Mouse (Mus musculus) cerebellum, adult 2 months (tissue): ENCODE data around the gene Ccpg1.

Experiments used
- CTCF ChIP-seq: fragments of 200-500 bp; IDR thresholded peaks from 2 replicates; pipeline ENCODE4 v1.5.1; 2011; ENCODE audit warnings: low read depth, mild to moderate bottlenecking, control low read depth, low read length, moderate library complexity, borderline replicate concordance; ENCODE audit not compliant: insufficient read depth
- POLR2A ChIP-seq: fragments of 200-500 bp; IDR thresholded peaks from 2 replicates; pipeline ENCODE4 v1.6.1; 2011; ENCODE audit warnings: low read length, control low read depth, borderline replicate concordance; ENCODE audit not compliant: insufficient read depth

DNA sequence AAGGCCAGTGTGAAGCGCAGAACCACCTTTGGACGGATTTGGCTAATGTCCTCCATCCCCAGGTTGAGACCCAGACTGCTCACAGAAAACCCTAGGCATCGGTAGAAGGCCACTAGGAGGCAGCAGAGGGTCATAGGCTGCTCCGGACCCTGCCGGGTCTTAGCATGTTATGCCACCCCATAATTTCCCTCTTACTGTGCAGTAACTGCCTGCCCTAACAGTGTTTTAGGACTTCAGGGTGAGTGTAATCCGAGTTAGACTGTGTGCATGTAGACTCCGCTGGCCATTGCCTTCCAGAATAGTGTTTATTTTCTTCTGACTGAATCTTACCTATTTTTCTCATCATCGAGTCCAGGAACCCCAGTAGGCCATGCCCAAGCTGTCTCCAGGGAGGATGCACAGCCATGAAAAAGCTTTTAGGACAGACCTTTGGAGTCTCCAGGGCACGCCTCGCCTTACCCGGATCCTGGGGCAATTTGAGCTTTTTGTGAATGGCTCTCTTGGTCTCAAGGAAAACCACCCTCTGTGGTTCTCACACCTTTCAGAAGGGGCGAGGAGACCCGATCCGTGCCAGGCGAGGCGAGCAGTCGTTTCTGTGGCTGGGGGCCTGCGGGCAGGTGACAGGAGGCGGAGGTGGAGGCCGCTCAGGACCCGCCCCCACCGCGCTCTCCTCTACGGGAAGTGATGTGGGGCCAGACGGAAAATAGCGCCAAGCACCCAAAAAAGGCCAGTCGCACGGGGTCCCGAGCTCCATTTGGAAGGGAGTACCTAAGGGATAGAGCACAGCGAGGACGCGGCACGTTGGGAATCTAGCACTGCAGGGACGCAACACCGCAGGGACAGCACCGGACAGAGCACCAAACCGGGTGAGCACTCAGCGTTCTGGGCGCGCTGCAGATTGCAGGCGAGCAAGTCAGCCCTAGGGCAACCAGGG, 59.2 kb downstream of the Ccpg1 start, which contains the start of gene Rab27a:
- TF ChIP-seq POLR2A (0 out of 2 replicates have a peak, but pooled peaks have one; percentile 41), CTCF (peak; percentile 96)
